8 mouse cellular contexts compared by ENCODE assay signal in genomic region chr4:145246173-145247011, GRCm38 (mm10). TPM values are rescaled to one million over a fixed set of nuclear protein-coding genes. Genes with fewer than 3 reads are reported as not detected.
DNase-seq lines count a peak whose midpoint lies in the region; ATAC-seq and TF ChIP-seq lines count a peak whose summit lies in the region.

TSS of gene Tnfrsf1b (minus strand) at chr4:145246870.

- TF ChIP-seq POLR2A in cerebellum, adult 2 months (IDR thresholded peaks at IDR 0.05; ENCODE audit: borderline replicate concordance, insufficient read depth, low read length), result no peak

- DNase-seq in right cerebral cortex, postnatal 4 days, result peak; percentile 11
- DNase-seq in right cerebral cortex, adult 18-20 months, result no peak
- peak; percentile 61 to 65 for DNase-seq in heart, postnatal 10 days
- DNase-seq in kidney, postnatal 36 days, result peak; percentile 28 to 66
- peak; percentile 74 for DNase-seq in spleen, postnatal 36 days (ENCODE audit: low spot score in 2 of 2)
- no peak for DNase-seq in cerebellum, adult 2 months

- peak within 1 kb of the TSS; percentile 57 for H3K4me3 ChIP-seq in erythroblast, embryonic 14.5 days (replicated peaks)
- H3K4me3 ChIP-seq in cerebellum, adult 2 months (replicated peaks; ENCODE audit: insufficient read depth, low read depth, low read length), result no peak within 1 kb of the TSS

- ATAC-seq in megakaryocyte progenitor cell, adult 5-6 weeks (replicated peaks; ENCODE audit: poor library complexity), result peak; percentile 78

- H3K27me3 ChIP-seq in erythroblast, embryonic 14.5 days (ENCODE audit: control insufficient read depth), result peaks cover 24% of the 10 kb centered on the region
- H3K27me3 ChIP-seq in cerebellum, adult 2 months (ENCODE audit: control insufficient read depth, insufficient read depth, low read length), result no peaks in the 10 kb centered on the region; the same call in 1 of the 2 replicates

- H3K36me3 ChIP-seq in erythroblast, embryonic 14.5 days (ENCODE audit: control insufficient read depth), result no peaks in the 10 kb centered on the region

- peaks cover 9% of the 10 kb centered on the region for H3K4me1 ChIP-seq in erythroblast, embryonic 14.5 days (ENCODE audit: control insufficient read depth)
- H3K4me1 ChIP-seq in cerebellum, adult 2 months (ENCODE audit: control insufficient read depth, insufficient read depth, low read length), result no peaks in the 10 kb centered on the region

- no peak within 1 kb of the TSS for H3K27ac ChIP-seq in cerebellum, adult 2 months (ENCODE audit: insufficient read depth, low read length)

- intact Hi-C loops in heart, postnatal 10 days (cut with DNase I), result loop anchor here (2.0 kb wide), 1 partner anchor 32 kb away; no protein-coding TSS in a partner anchor

- TF ChIP-seq CTCF in cerebellum, adult 2 months (IDR thresholded peaks at IDR 0.05; ENCODE audit: borderline replicate concordance, insufficient read depth, low read depth, low read length), result no peak

- no peaks in the 10 kb centered on the region for H3K9me3 ChIP-seq in erythroblast, embryonic 14.5 days (ENCODE audit: control insufficient read depth, low read length)

- WGBS in cerebellum, adult 2 months, result 2% methylated on average over 47 of the region's 47 CpGs

RNA-seq across cellular contexts. Expression of gene Tnfrsf1b, which starts in this region (rescaled TPM):
- polyA plus RNA-seq in erythroblast, embryonic 14.5 days (2012), result 0.06 and 0.52 TPM in 2 replicates
- total RNA-seq in heart, postnatal 10 days (2021), result 1 to 10 TPM; 5.3 to 7.2 TPM
- 29.7 and 32.8 TPM in 2 replicates for total RNA-seq in megakaryocyte progenitor cell, adult 5-6 weeks (2015)
- 33.0 and 34.2 TPM in 2 replicates for total RNA-seq in megakaryocyte progenitor cell, adult 5-6 weeks (2017)
- polyA plus RNA-seq in cerebellum, adult 2 months (2012; rRNA removed), result 1.6 and 1.7 TPM in 2 replicates

Comparison
In these comparisons a context has a peak if more than half of its experiments do, and no peak if none do; other contexts are left out.
1. DNase-seq: peak in right cerebral cortex, postnatal 4 days (single experiment), heart, postnatal 10 days (2 of 2), kidney, postnatal 36 days (2 of 2) and spleen, postnatal 36 days (2 of 2); none in right cerebral cortex, adult 18-20 months (single experiment) and cerebellum, adult 2 months (0 of 2).